Mouse (Mus musculus): ENCODE measurements around the gene Fhl2.

DNA sequence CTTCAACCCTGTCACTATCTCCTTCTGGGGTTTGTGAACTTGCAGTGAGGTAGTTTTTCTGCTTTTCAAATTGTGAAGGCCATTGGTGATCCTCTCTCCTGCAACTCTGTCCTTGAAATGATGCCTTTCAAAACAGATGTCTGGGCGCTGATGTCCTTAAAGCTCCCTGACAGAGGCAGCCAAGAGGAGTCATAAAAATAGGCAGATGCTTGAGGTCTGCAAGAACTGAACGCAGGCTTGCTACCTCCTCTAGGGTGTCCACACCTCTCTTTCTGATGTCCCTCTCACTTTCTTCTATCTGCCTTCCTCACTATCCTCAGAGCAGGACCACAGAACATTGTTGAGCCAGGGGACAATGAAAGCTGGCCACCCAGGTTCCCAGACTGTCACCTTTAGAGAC is 41.7 kb upstream of the Fhl2 start:
- TF ChIP-seq CTCF (IDR thresholded peaks at IDR 0.05; ENCODE audit: insufficient read depth, low read depth, low read length) (no peak), POLR2A (IDR thresholded peaks at IDR 0.05; ENCODE audit: insufficient read depth, low read depth, low read length) (no peak)

Measured in olfactory bulb, adult 2 months (tissue).